ENCODE assay signal across 8 mouse cellular contexts in genomic region chr11:118445843-118446242, GRCm38 (mm10). TPM values are rescaled to one million over a fixed set of nuclear protein-coding genes. Genes with fewer than 3 reads are reported as not detected.
DNase-seq lines count a peak whose midpoint lies in the region; ATAC-seq and TF ChIP-seq lines count a peak whose summit lies in the region.

No protein-coding gene starts in this region.

- ATAC-seq in erythroid progenitor cell, adult 5-6 weeks (replicated peaks; ENCODE audit: low FRiP score, poor library complexity, severe bottlenecking) = peak; percentile 67
- peak; percentile 26; the same call in 1 of the 2 replicates for ATAC-seq in hindbrain, embryonic 13.5 days (ENCODE audit: low FRiP score)

- H3K4me1 ChIP-seq in hindbrain, embryonic 13.5 days (replicated peaks) = peaks cover 4% of the 10 kb centered on the region
- no peaks in the 10 kb centered on the region for H3K4me1 ChIP-seq in midbrain, embryonic 10.5 days
- H3K4me1 ChIP-seq in small intestine, adult 2 months (ENCODE audit: control insufficient read depth, insufficient read depth, insufficient read length, low read length) = peaks cover 7% of the 10 kb centered on the region

- H3K9ac ChIP-seq in hindbrain, embryonic 13.5 days = no peak overlapping the region

- no peaks in the 10 kb centered on the region for H3K9me3 ChIP-seq in hindbrain, embryonic 13.5 days
- no peaks in the 10 kb centered on the region for H3K9me3 ChIP-seq in midbrain, embryonic 10.5 days (replicated peaks)

- TF ChIP-seq POLR2A in small intestine, adult 2 months (IDR thresholded peaks at IDR 0.05; ENCODE audit: low read depth, low read length) = no peak

- H3K36me3 ChIP-seq in hindbrain, embryonic 13.5 days = no peaks in the 10 kb centered on the region
- no peaks in the 10 kb centered on the region for H3K36me3 ChIP-seq in midbrain, embryonic 10.5 days
- no peaks in the 10 kb centered on the region for H3K36me3 ChIP-seq in small intestine, adult 2 months (ENCODE audit: control insufficient read depth, insufficient read depth, low read length)

- H3K27ac ChIP-seq in hindbrain, embryonic 13.5 days = no peak overlapping the region
- no peak overlapping the region for H3K27ac ChIP-seq in midbrain, embryonic 10.5 days (replicated peaks)
- H3K27ac ChIP-seq in small intestine, adult 2 months (ENCODE audit: insufficient read depth, low read depth, low read length) = no peak overlapping the region

- no peak overlapping the region for H3K4me3 ChIP-seq in hindbrain, embryonic 13.5 days
- H3K4me3 ChIP-seq in midbrain, embryonic 10.5 days = no peak overlapping the region
- H3K4me3 ChIP-seq in small intestine, adult 2 months (ENCODE audit: low read depth, low read length) = no peak overlapping the region

- peak; percentile 96 for TF ChIP-seq CTCF in small intestine, adult 2 months (IDR thresholded peaks at IDR 0.05; ENCODE audit: extremely low read depth, insufficient read length, insufficient replicate concordance, low read depth, low read length)

- no peak overlapping the region for H3K4me2 ChIP-seq in hindbrain, embryonic 13.5 days

- WGBS in hindbrain, embryonic 13.5 days = 18% methylated on average over 3 of the region's 3 CpGs
- WGBS in midbrain, embryonic 10.5 days = 16% methylated on average over 3 of the region's 3 CpGs
- WGBS in small intestine, adult 2 months = 4% methylated on average over 3 of the region's 3 CpGs

- intact Hi-C loops in left cerebral cortex, postnatal 25 days (cut with DNase I) = loop anchor here (1.0 to 5.0 kb wide), 2 partner anchors 45 to 291 kb away; no protein-coding TSS in a partner anchor

- peak; percentile 66 for DNase-seq in ovary, postnatal 36 days (ENCODE audit: low spot score)
- DNase-seq in ovary, postnatal 10 days (ENCODE audit: low spot score) = no peak
- peak; percentile 64 for DNase-seq in c-Kit-positive CD71-negative TER-119-negative erythroid progenitor cells, embryonic 14.5 days (ENCODE audit: low read depth)
- DNase-seq in left cerebral cortex, postnatal 25 days (ENCODE audit: low spot score in 2 of 2) = peak; percentile 64 to 73
- peak; percentile 76 for DNase-seq in midbrain, embryonic 10.5 days (ENCODE audit: low spot score)

- peaks cover 20% of the 10 kb centered on the region for H3K27me3 ChIP-seq in hindbrain, embryonic 13.5 days
- H3K27me3 ChIP-seq in midbrain, embryonic 10.5 days (ENCODE audit: low read depth, poor library complexity, severe bottlenecking) = peaks cover 21% of the 10 kb centered on the region
- H3K27me3 ChIP-seq in small intestine, adult 2 months (ENCODE audit: control insufficient read depth, insufficient read depth, low read length) = no peaks in the 10 kb centered on the region

RNA-seq across cellular contexts. Expression of gene C1qtnf1, which starts 17.8 kb away (rescaled TPM):
- not detected in 2 replicates for total RNA-seq in erythroid progenitor cell, adult 5-6 weeks (2015; ENCODE audit: low replicate concordance)
- total RNA-seq in erythroid progenitor cell, adult 5-6 weeks (2017; ENCODE audit: low replicate concordance) = not detected in 2 replicates
- polyA plus RNA-seq in hindbrain, embryonic 13.5 days (2015; fragmentation: Nextera tagmentation; extraction: Ambion mirVana) = 2.8 and 3.4 TPM in 2 replicates
- total RNA-seq in left cerebral cortex, postnatal 25 days (2021) = 1 to 10 TPM; 3.6 to 4.2 TPM
- 2.0 and 2.9 TPM in 2 replicates for polyA plus RNA-seq in midbrain, embryonic 10.5 days (2016; fragmentation: Nextera tagmentation; extraction: Ambion mirVana)
- polyA plus RNA-seq in small intestine, adult 2 months (2012; rRNA removed) = 3.3 and 4.3 TPM in 2 replicates

RNA-seq across cellular contexts. Expression of gene Cant1, which starts 27.0 kb away (rescaled TPM):
- 5.4 and 8.0 TPM in 2 replicates for total RNA-seq in erythroid progenitor cell, adult 5-6 weeks (2015; ENCODE audit: low replicate concordance)
- 6.9 and 11.3 TPM in 2 replicates for total RNA-seq in erythroid progenitor cell, adult 5-6 weeks (2017; ENCODE audit: low replicate concordance)
- polyA plus RNA-seq in hindbrain, embryonic 13.5 days (2015; fragmentation: Nextera tagmentation; extraction: Ambion mirVana) = 24.4 and 24.9 TPM in 2 replicates
- total RNA-seq in left cerebral cortex, postnatal 25 days (2021) = 10 to 100 TPM; 37.4 to 40.7 TPM
- 22.8 and 23.3 TPM in 2 replicates for polyA plus RNA-seq in midbrain, embryonic 10.5 days (2016; fragmentation: Nextera tagmentation; extraction: Ambion mirVana)
- 73.6 and 158 TPM in 2 replicates for polyA plus RNA-seq in small intestine, adult 2 months (2012; rRNA removed)

RNA-seq across cellular contexts. Expression of gene Engase, which starts 30.8 kb away (rescaled TPM):
- total RNA-seq in erythroid progenitor cell, adult 5-6 weeks (2015; ENCODE audit: low replicate concordance) = not detected in 2 replicates
- 9.4 TPM in 1 of 2 replicates, not detected in the other for total RNA-seq in erythroid progenitor cell, adult 5-6 weeks (2017; ENCODE audit: low replicate concordance)
- 7.0 and 7.1 TPM in 2 replicates for polyA plus RNA-seq in hindbrain, embryonic 13.5 days (2015; fragmentation: Nextera tagmentation; extraction: Ambion mirVana)
- total RNA-seq in left cerebral cortex, postnatal 25 days (2021) = 10 to 100 TPM; 10.3 to 10.6 TPM
- 7.3 and 8.6 TPM in 2 replicates for polyA plus RNA-seq in midbrain, embryonic 10.5 days (2016; fragmentation: Nextera tagmentation; extraction: Ambion mirVana)
- polyA plus RNA-seq in small intestine, adult 2 months (2012; rRNA removed) = 12.3 and 18.3 TPM in 2 replicates

RNA-seq across cellular contexts. Expression of gene Lgals3bp, which starts 44.0 kb away (rescaled TPM):
- 31.9 and 57.7 TPM in 2 replicates for total RNA-seq in erythroid progenitor cell, adult 5-6 weeks (2015; ENCODE audit: low replicate concordance)
- 21.6 and 56.7 TPM in 2 replicates for total RNA-seq in erythroid progenitor cell, adult 5-6 weeks (2017; ENCODE audit: low replicate concordance)
- 2.9 and 4.8 TPM in 2 replicates for polyA plus RNA-seq in hindbrain, embryonic 13.5 days (2015; fragmentation: Nextera tagmentation; extraction: Ambion mirVana)
- 10 to 100 TPM; 14.2 to 15.2 TPM for total RNA-seq in left cerebral cortex, postnatal 25 days (2021)
- 0.68 and 1.7 TPM in 2 replicates for polyA plus RNA-seq in midbrain, embryonic 10.5 days (2016; fragmentation: Nextera tagmentation; extraction: Ambion mirVana)
- polyA plus RNA-seq in small intestine, adult 2 months (2012; rRNA removed) = 372 and 739 TPM in 2 replicates
